Mouse (Mus musculus) retina, postnatal 7 days (tissue): Measurements from ENCODE around the gene Uba6.

Experiments
- DNase-seq: peaks from one replicate; pipeline ENCODE4 v3.0.0-alpha.2; 2012; ENCODE audit warnings: low read depth, low spot score

Uba6 gene

DNA sequence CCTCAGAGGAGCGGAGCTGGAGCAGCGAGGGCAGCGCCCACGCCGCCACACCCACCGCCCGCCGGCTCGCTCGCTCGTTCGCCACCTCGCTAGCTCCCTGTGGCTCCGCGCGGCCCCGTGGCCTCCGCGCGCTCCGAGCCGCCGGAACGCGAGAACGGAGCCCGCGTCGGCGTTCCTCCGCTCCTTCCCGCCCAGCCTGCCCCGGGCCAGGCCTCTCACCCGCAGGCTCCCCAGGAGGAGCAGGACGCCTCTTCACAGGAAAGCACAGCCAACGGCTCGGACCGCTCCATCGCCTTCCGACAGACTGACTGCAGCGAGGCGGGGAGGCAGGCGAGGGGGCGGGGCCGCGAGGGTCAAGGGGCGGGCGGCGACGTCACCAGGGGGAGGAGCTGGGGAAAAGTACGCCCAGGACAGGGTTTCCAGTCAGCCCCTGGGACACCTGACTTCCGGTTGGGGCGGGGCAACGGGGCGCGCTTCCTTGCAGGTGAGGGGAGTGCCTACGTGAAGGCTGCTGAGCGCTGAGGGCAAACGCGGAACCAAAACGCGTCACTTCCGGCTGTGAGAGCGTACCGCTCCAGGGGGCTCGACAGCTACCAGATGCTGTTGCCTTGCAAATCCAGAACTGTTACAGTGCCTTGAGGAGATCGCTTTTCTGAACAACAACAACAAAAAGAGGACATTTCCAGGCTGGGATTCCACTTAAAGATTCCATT is at the start of gene Uba6:
Gene Uba6, minus strand, starts transcription at position 355 of the 713 bp plus-strand sequence.
- DNase-seq: peak; percentile 99

- no peak for DNase-seq
These were observed 25.2 kb upstream of the Uba6 start, which contains the start of gene Gnrhr for GRCm38 (mm10) chr5:86197801-86198200. Gene Gnrhr (minus strand): TSS chr5:86197901.

DNA sequence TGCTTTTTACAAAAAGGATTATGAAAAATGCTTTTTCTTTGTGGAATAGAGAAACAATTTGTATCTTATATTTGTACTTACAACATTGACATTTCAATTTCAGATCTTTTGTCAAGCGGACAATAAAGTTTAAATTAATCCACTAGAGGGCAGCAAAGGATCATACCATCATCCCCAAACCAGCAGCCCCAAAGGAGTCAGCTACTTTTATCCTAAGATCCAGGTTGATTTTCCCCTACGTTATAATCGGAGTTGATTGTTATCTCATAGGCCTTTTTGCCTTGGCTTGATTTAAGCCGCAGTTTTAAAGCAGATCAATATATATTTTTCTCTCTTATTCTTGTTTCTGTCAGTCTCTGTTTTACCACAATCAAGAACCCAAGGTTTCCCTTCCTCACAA is 18.8 kb upstream of the Uba6 start:
- DNase-seq: peak; percentile 27

DNA sequence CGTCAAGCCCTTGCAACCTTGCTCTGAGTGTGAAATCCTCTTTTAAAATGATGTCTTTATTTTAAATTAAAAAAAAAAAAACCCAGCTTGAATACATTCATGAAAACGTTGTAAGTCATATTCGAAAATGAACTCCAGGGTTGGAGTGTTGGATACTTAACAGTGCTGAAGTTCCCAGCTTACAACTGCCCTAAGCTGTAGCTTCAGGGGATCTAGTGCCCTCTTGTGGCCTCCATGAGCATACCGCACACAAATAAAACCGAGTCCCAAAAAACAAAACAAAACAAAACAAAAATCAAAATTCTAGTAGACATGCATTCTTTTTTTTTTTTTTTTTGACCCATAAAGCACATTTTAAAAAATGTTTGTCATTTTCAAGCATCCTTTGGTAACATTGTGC is 18.2 kb upstream of the Uba6 start:
- peak; percentile 23 for DNase-seq

- DNase-seq: no peak
These were observed 17.7 kb upstream of the Uba6 start for GRCm38 (mm10) chr5:86190290-86190689.

DNA sequence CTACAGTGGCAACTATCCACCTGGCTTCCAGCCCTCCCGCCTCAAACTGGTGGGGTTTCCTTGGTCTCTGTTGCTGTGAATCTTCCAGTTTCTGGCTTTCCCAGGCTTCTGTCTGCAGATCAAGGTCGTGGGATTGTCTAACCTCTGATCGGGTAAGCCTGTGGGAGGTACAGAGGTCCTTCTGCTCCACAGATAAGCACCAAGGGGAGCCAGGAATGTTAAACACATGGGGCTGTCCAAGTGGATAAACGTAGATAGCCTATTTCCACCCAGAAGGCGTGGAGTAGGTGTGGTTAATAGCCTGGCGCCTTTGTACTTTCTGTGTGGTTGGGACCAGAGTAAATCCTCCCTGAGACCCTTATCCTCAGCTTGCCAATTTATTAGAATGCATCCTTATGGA is 14.8 kb upstream of the Uba6 start:
- no peak for DNase-seq

GRCm38 (mm10) chr5:86173778-86174177 is 1.2 kb upstream of the Uba6 start:
- DNase-seq: no peak

DNA sequence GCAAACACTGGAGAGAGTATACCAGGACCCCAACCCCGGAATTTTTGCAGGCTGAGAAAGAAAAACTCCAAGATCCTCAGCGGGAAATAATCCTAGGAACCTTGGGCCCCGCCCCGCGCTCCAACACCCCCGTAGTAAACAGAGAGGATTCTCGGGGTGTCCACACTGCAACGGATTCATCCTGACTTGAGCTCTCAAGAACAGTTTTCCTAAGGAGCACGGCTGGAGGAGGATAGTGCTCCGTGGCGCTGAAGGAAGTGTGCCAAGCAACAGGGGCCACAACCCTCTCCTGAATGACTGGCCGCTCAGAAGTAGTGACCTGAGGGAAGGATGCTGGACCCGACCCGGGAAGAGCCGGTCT is 535 bp downstream of the Uba6 start:
- peak; percentile 5 for DNase-seq

- DNase-seq: no peak
These were observed 42.8 kb downstream of the Uba6 start for GRCm38 (mm10) chr5:86129828-86130227.

- no peak for DNase-seq
These were observed 43.9 kb downstream of the Uba6 start for GRCm38 (mm10) chr5:86128749-86129148.

DNA sequence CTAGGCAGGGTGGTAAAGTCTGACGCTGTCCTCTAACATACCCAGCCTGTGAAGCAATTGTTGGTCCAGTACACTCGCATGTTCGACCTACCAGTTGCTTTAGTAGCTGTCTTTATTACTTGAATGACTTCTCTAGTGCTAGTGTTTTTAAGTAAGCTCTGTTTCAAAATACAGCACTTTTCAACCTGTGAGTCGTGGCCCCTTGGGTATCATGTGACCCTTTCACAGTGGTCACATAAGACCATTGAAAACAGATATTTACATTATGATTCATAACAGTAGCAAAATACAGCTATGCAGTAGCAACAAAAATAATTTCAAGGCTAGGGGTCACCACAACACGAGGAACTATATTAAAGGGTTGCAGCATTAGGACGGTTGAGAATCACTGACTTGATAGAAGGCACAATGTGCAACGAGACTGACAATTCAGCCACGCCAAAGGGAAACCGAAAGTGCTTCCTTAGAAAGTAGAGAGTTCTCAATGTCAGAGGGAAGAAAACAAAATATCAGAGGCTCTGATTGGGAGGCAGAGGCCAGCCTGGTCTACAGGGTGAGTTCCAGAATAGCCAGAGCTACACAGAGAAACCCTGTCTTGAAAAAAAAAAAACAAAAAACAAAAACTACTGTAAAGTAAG is 54.0 kb downstream of the Uba6 start:
- no peak for DNase-seq

DNA sequence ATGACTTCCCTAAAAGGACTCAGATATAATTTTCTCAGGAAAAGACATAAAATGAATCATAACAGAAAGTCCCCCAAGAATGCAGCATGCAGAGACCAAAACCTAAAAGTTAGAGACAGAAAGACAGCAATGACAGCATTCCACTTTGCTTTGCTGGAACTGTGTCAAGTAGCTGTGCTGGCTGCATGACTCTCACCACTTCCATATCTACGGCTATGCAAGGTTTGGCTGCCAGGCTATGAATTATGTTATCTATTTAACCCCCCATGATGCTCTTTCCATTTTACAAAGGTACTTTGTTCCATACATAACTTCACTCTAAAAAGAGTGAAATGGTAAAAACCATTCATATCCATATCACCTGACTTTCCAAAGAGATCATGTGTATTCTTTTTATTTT is 58.6 kb downstream of the Uba6 start:
- DNase-seq: no peak

DNA sequence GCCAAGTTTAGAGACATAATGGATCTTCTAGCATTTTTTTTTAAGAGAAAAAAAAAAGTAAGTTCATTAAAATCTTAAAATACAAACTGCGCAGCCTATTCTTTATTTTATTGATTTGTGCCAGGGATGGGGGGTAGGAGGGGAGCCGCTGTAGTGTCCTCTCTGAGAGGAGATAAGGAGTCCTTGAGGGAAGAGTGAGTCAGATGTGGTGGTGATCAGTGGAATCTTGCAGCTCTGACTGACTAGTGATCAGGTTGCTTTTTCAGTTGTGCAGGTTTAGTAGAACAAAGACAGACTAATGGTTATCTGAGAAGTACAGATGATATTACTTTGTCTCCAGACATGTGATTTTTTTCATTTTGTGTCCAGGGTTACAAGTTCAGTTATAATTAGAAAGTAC is 59.6 kb downstream of the Uba6 start:
- no peak for DNase-seq

DNA sequence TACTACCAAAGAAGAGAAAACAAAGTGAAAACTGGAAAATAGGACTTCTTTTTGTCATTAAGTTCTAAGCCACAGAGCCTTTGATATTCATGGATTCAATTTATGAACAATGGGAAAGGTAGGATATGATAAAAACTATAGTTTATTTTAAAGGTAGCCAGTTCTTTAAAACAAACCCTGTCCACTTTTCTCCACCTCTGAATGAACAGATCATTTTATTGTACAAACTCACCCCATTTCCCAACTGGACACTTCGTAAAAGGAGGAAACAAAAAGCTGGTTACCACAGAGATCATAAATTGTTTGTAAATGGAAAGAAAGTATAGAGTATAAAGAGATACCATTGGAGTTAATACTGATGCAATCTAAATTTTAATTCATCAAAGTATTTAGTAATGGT is 61.5 kb downstream of the Uba6 start:
- DNase-seq: no peak

- DNase-seq: no peak
These were observed 66.0 kb downstream of the Uba6 start for GRCm38 (mm10) chr5:86106610-86107009.

DNA sequence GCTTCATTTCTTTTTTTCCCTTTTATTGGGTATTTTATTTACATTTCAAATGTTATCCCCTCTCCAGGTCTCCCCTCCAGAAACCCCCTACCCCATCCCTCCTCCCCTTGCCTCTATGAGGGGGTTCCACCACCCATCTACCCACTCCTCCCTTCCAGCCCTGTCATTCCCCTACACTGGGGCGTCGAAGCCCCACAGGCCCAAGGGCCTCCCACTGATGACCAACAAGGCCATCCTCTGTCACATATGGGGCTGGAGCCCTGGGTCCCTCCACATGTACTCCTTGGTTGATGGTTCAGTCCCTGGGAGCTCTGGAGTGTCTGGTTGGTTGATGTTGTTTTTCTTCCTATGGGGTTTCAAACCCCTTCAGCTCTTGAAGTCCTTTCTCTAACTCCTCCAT is 70.4 kb downstream of the Uba6 start:
- no peak for DNase-seq

- DNase-seq: no peak
These were observed 72.0 kb downstream of the Uba6 start for GRCm38 (mm10) chr5:86100621-86101020.

DNA sequence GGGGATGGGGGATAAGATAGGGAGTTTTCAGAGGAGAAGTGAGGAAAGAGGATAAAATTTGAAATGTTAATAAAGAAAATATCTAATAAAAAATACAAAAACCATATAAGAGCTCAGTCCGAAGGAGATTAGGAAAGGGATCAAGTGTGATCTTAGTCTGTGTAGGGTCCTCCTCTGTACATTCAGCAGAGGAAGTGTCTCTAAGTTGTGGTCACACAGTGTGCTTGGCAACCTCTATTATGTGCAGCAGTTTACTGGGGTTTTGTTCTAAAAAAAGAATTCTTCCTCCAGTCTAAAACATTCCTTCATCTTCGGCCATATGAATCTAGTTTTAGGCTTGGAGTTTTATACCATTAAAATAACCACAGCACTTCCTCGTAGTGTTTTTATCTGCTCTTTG is 73.6 kb downstream of the Uba6 start:
- no peak for DNase-seq

DNA sequence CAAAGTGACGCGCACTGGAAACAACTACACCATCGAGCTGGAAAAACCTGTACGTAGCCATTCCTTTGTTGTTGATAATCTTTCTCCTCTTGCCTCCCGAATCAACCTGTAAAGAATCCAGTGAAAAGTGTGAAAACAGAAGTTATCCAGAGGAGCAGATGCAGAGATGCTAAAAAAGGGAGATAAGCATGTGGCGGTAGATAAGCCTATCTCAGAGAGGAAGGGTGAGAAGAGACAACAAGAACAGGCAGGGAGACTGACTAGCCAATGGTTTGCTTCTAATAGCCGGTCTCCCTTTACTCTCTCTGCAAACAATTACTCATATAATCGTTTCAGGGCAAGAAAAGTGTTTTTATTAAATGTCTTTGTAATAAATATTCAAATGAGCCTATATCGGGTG is 77.8 kb downstream of the Uba6 start:
- no peak for DNase-seq

- no peak for DNase-seq
These were observed 85.9 kb downstream of the Uba6 start for GRCm38 (mm10) chr5:86086751-86087150.

- no peak for DNase-seq
These were observed 87.6 kb downstream of the Uba6 start for GRCm38 (mm10) chr5:86084979-86085378.

GRCm38 (mm10) chr5:86083987-86084386 is 88.6 kb downstream of the Uba6 start:
- DNase-seq: no peak

DNA sequence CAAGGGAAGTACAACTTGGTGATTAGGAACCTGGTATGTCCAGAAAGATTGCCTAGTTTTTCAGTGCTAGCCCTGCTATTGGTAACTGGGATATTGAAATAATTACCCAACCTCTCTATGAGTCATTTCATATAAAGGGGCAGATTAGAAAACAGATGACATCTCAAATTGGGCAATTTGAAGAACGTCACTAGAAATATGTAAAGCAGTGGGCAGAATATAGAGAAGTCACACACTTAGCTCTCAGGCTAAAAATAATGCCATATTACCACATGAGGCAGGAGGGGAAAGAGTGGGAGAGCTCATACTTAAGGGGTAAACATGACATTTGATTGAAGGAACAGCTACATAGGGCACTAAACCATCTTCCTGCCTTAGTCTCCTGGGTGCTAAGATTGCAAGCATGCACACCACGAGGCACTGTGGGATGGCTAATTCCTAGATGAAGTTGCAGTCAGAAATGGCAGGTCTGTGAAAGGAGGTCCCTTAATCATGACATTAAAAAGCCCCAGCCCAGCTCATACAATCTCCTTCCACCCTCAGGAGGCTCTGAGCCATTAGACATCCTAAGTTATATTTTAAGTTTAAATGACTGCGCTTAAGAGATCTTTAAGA is 93.8 kb downstream of the Uba6 start:
- no peak for DNase-seq
